Mouse (Mus musculus): ENCODE results near the gene Zfp541. TPM values are rescaled to one million over a fixed set of nuclear protein-coding genes. Genes with fewer than 3 reads are reported as not detected.

The Zfp541 gene
- polyA plus RNA-seq, 1 experiment, result not detected

- Histone ChIP-seq H3K36me3 (ENCODE audit: control insufficient read depth, insufficient read depth) (no peaks in the 10 kb centered on the region), H3K27me3 (ENCODE audit: control insufficient read depth, insufficient read depth, insufficient read length) (peaks cover 9% of the 10 kb centered on the region), H3ac (ENCODE audit: control insufficient read depth, insufficient read length) (no peak overlapping the region), H3K4me3 (no peak overlapping the region), H3K79me2 (ENCODE audit: control insufficient read depth, insufficient read depth) (no peaks in the 10 kb centered on the region), H3K4me2 (ENCODE audit: low read depth) (no peak overlapping the region)
- TF ChIP-seq MYOG (IDR thresholded peaks at IDR 0.05; ENCODE audit: control insufficient read depth in 1 of 3, insufficient read depth in 1 of 3, insufficient read length in 2 of 3, low read depth in 2 of 3) (no peak), SRF (IDR thresholded peaks at IDR 0.05; ENCODE audit: control insufficient read depth, insufficient read length, low read depth) (no peak), CEBPB (IDR thresholded peaks at IDR 0.05; ENCODE audit: insufficient read depth, poor library complexity, severe bottlenecking) (no peak), TCF3 (IDR thresholded peaks at IDR 0.05; ENCODE audit: insufficient read length, low read depth) (no peak), MYOD1 (IDR thresholded peaks at IDR 0.05; ENCODE audit: control insufficient read depth in 1 of 3, insufficient read length in 2 of 3, low read depth in 2 of 3) (no peak), USF1 (IDR thresholded peaks at IDR 0.05; ENCODE audit: low read depth) (no peak), MAX (IDR thresholded peaks at IDR 0.05; ENCODE audit: low read depth) (no peak), REST (IDR thresholded peaks at IDR 0.05; ENCODE audit: insufficient read depth, insufficient read length) (no peak), POLR2AphosphoS2 (IDR thresholded peaks at IDR 0.05; ENCODE audit: insufficient read length, low read depth) (no peak), POLR2A (IDR thresholded peaks at IDR 0.05; ENCODE audit: insufficient read length, low read depth) (no peak), E2F4 (IDR thresholded peaks at IDR 0.05; ENCODE audit: insufficient read depth) (no peak), TCF12 (IDR thresholded peaks at IDR 0.05; ENCODE audit: insufficient read depth, poor library complexity, severe bottlenecking) (no peak)
These were observed 9.2 kb downstream of the Zfp541 start for GRCm38 (mm10) chr7:16070846-16071245.

- Histone ChIP-seq H3K79me2 (ENCODE audit: control insufficient read depth, insufficient read depth) (no peaks in the 10 kb centered on the region), H3K36me3 (ENCODE audit: control insufficient read depth, insufficient read depth) (no peaks in the 10 kb centered on the region), H3ac (ENCODE audit: control insufficient read depth, insufficient read length) (no peak overlapping the region), H3K4me2 (ENCODE audit: low read depth) (no peak overlapping the region), H3K4me3 (no peak overlapping the region), H3K27me3 (ENCODE audit: control insufficient read depth, insufficient read depth, insufficient read length) (peaks cover 9% of the 10 kb centered on the region)
- TF ChIP-seq CEBPB (IDR thresholded peaks at IDR 0.05; ENCODE audit: insufficient read depth, poor library complexity, severe bottlenecking) (no peak), POLR2A (IDR thresholded peaks at IDR 0.05; ENCODE audit: insufficient read length, low read depth) (no peak)
These were observed 10.3 kb downstream of the Zfp541 start for GRCm38 (mm10) chr7:16071906-16072305.

- H3K27me3 ChIP-seq (ENCODE audit: control insufficient read depth, insufficient read depth, insufficient read length), result peaks cover 55% of the 10 kb centered on the region
These were observed 18.3 kb downstream of the Zfp541 start for GRCm38 (mm10) chr7:16079947-16080346.

DNA sequence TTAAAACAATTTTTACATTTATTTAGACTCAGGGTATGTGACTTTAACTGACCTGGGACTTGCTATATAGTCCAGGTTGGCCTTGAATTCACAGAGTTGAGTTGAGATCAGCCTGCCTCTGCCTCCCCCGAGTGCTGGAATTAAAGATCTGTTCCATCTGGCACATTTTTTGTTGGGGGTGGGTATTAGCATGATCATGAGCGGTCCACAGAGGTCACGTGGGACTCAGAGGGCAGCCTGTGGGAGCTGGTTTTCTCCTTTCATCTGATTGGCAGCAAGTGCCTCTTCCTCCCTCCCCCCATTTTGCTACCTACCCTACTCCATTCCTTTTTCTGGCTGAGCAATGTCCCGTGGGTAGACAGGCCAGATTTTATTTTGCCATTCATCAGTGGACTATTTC lies 19.0 kb downstream of the Zfp541 start:
- Histone ChIP-seq H3K4me2 (ENCODE audit: low read depth) (no peak overlapping the region), H3K79me2 (ENCODE audit: control insufficient read depth, insufficient read depth) (no peaks in the 10 kb centered on the region), H3K36me3 (ENCODE audit: control insufficient read depth, insufficient read depth) (no peaks in the 10 kb centered on the region), H3ac (ENCODE audit: control insufficient read depth, insufficient read length) (no peak overlapping the region), H3K27me3 (ENCODE audit: control insufficient read depth, insufficient read depth, insufficient read length) (peaks cover 55% of the 10 kb centered on the region), H3K4me3 (no peak overlapping the region)
- TF ChIP-seq MAX (IDR thresholded peaks at IDR 0.05; ENCODE audit: low read depth) (no peak), CEBPB (IDR thresholded peaks at IDR 0.05; ENCODE audit: insufficient read depth, poor library complexity, severe bottlenecking) (no peak), POLR2A (IDR thresholded peaks at IDR 0.05; ENCODE audit: insufficient read length, low read depth) (no peak), POLR2AphosphoS2 (IDR thresholded peaks at IDR 0.05; ENCODE audit: insufficient read length, low read depth) (no peak), MYOD1 (IDR thresholded peaks at IDR 0.05; ENCODE audit: control insufficient read depth in 1 of 3, insufficient read length in 2 of 3, low read depth in 2 of 3) (no peak), SRF (IDR thresholded peaks at IDR 0.05; ENCODE audit: control insufficient read depth, insufficient read length, low read depth) (no peak), MYOG (IDR thresholded peaks at IDR 0.05; ENCODE audit: control insufficient read depth in 1 of 3, insufficient read depth in 1 of 3, insufficient read length in 2 of 3, low read depth in 2 of 3) (no peak), TCF12 (IDR thresholded peaks at IDR 0.05; ENCODE audit: insufficient read depth, poor library complexity, severe bottlenecking) (no peak), E2F4 (IDR thresholded peaks at IDR 0.05; ENCODE audit: insufficient read depth) (no peak), REST (IDR thresholded peaks at IDR 0.05; ENCODE audit: insufficient read depth, insufficient read length) (no peak), TCF3 (IDR thresholded peaks at IDR 0.05; ENCODE audit: insufficient read length, low read depth) (no peak), USF1 (IDR thresholded peaks at IDR 0.05; ENCODE audit: low read depth) (no peak)

More at GRCm38 (mm10) chr7:16079947-16080346, 18.3 kb downstream of the Zfp541 start:
- Histone ChIP-seq H3K79me2 (ENCODE audit: control insufficient read depth, insufficient read depth) (no peaks in the 10 kb centered on the region), H3K4me3 (no peak overlapping the region), H3K36me3 (ENCODE audit: control insufficient read depth, insufficient read depth) (no peaks in the 10 kb centered on the region), H3ac (ENCODE audit: control insufficient read depth, insufficient read length) (no peak overlapping the region), H3K4me2 (ENCODE audit: low read depth) (no peak overlapping the region)
- TF ChIP-seq TCF12 (IDR thresholded peaks at IDR 0.05; ENCODE audit: insufficient read depth, poor library complexity, severe bottlenecking) (no peak), REST (IDR thresholded peaks at IDR 0.05; ENCODE audit: insufficient read depth, insufficient read length) (no peak), SRF (IDR thresholded peaks at IDR 0.05; ENCODE audit: control insufficient read depth, insufficient read length, low read depth) (no peak), USF1 (IDR thresholded peaks at IDR 0.05; ENCODE audit: low read depth) (no peak), MYOD1 (IDR thresholded peaks at IDR 0.05; ENCODE audit: control insufficient read depth in 1 of 3, insufficient read length in 2 of 3, low read depth in 2 of 3) (no peak), CEBPB (IDR thresholded peaks at IDR 0.05; ENCODE audit: insufficient read depth, poor library complexity, severe bottlenecking) (no peak), MAX (IDR thresholded peaks at IDR 0.05; ENCODE audit: low read depth) (no peak), POLR2AphosphoS2 (IDR thresholded peaks at IDR 0.05; ENCODE audit: insufficient read length, low read depth) (no peak), E2F4 (IDR thresholded peaks at IDR 0.05; ENCODE audit: insufficient read depth) (no peak), MYOG (IDR thresholded peaks at IDR 0.05; ENCODE audit: control insufficient read depth in 1 of 3, insufficient read depth in 1 of 3, insufficient read length in 2 of 3, low read depth in 2 of 3) (no peak), TCF3 (IDR thresholded peaks at IDR 0.05; ENCODE audit: insufficient read length, low read depth) (no peak), POLR2A (IDR thresholded peaks at IDR 0.05; ENCODE audit: insufficient read length, low read depth) (no peak)

DNA sequence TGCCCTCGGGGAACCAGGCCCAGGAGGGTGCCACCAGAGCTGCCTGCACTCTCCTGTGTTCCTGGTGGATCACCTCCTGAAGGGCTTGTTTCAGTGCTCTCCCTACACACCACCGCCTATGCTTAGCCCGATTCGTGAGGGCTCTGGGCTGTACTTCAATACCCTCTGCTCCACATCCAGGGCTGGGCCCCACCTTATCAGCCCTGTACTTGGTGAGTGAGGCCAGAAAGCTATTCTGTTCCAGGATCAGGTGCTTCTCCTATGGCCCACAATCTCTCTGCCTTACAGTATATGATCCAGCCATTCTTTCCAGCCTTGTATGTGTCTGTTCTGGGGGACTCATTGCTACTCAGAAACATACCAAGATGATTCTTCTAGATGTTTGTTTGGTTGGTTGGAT lies 21.7 kb downstream of the Zfp541 start:
- H3K79me2 ChIP-seq (ENCODE audit: control insufficient read depth, insufficient read depth), result no peaks in the 10 kb centered on the region
- H3K36me3 ChIP-seq (ENCODE audit: control insufficient read depth, insufficient read depth), result no peaks in the 10 kb centered on the region
- H3K27me3 ChIP-seq (ENCODE audit: control insufficient read depth, insufficient read depth, insufficient read length), result peaks cover 45% of the 10 kb centered on the region
- H3K4me2 ChIP-seq (ENCODE audit: low read depth), result no peak overlapping the region
- H3ac ChIP-seq (ENCODE audit: control insufficient read depth, insufficient read length), result no peak overlapping the region
- no peak overlapping the region for H3K4me3 ChIP-seq
- TF ChIP-seq POLR2A (IDR thresholded peaks at IDR 0.05; ENCODE audit: insufficient read length, low read depth) (no peak), CEBPB (IDR thresholded peaks at IDR 0.05; ENCODE audit: insufficient read depth, poor library complexity, severe bottlenecking) (no peak), E2F4 (IDR thresholded peaks at IDR 0.05; ENCODE audit: insufficient read depth) (no peak), TCF12 (IDR thresholded peaks at IDR 0.05; ENCODE audit: insufficient read depth, poor library complexity, severe bottlenecking) (no peak), SRF (IDR thresholded peaks at IDR 0.05; ENCODE audit: control insufficient read depth, insufficient read length, low read depth) (no peak), REST (IDR thresholded peaks at IDR 0.05; ENCODE audit: insufficient read depth, insufficient read length) (no peak), MYOD1 (IDR thresholded peaks at IDR 0.05; ENCODE audit: control insufficient read depth in 1 of 3, insufficient read length in 2 of 3, low read depth in 2 of 3) (no peak), USF1 (IDR thresholded peaks at IDR 0.05; ENCODE audit: low read depth) (no peak), TCF3 (IDR thresholded peaks at IDR 0.05; ENCODE audit: insufficient read length, low read depth) (no peak), MAX (IDR thresholded peaks at IDR 0.05; ENCODE audit: low read depth) (no peak), MYOG (IDR thresholded peaks at IDR 0.05; ENCODE audit: control insufficient read depth in 1 of 3, insufficient read depth in 1 of 3, insufficient read length in 2 of 3, low read depth in 2 of 3) (no peak), POLR2AphosphoS2 (IDR thresholded peaks at IDR 0.05; ENCODE audit: insufficient read length, low read depth) (no peak)

Data from myocyte (in vitro differentiated cells).